Mouse (Mus musculus) spleen, postnatal 10 days (tissue): ENCODE results near the gene Col6a3.

Experiments
- DNase-seq, 2 experiments: peaks; one replicate each; pipeline ENCODE4 v3.0.0; 2021 to 2022; ENCODE audit warnings: low spot score in 2 of 2

Col6a3 gene

DNA sequence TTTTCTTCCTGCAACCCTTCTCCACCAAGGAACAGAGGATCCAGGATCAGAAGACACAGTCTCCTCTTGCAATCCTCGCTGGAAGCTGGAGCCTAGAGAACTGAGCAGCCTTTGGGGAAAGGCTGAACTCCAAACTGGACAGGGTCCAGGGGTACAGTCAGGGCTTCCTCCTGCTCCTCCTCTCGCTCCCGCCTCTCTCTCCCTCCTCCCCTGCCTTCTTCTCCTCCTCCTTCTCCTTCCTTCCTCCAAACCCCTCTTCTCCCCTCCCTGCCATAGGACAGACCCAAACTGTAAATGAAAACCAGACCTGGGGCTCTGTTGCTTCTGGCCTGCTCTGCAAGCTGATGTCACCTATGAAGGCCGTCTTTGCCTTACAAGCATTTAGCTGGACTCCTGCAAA is at the start of gene Col6a3:
Gene Col6a3 (minus strand): TSS at position 136 of the 400 bp plus-strand sequence.
- DNase-seq = no peak

DNA sequence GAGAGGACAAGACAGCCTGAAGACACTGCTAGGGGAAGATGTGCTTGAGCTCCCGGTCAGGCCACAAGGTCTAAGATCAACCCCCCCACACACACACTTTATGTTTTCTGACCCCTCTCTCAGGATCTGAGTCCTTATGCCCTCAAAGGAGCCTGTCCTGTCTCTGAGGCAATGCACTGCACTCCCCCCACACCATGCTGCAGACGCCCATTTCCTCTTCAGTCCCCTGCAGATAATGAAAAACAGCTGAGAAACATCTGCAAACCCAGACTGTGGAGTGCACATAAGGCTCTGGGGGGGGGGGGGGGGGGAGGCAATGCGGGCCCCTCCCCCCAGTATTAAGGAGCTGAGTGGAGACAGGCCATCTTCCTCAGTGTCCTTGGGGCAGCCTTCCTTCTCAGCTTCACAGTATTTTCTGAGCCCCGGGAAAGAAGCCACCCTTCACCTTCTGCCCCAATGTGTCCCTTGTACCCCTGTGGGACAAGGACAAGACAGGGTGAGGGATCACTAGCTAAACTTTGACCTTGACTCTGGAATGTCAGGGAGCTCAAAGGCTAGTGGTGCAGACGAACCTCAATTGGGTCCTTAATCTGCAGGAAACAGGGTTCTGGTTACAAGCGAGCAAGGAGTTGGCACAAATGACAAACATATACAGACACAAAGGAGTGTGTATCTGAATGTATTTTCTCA is 42.1 kb upstream of the Col6a3 start:
- no peak for DNase-seq

DNA sequence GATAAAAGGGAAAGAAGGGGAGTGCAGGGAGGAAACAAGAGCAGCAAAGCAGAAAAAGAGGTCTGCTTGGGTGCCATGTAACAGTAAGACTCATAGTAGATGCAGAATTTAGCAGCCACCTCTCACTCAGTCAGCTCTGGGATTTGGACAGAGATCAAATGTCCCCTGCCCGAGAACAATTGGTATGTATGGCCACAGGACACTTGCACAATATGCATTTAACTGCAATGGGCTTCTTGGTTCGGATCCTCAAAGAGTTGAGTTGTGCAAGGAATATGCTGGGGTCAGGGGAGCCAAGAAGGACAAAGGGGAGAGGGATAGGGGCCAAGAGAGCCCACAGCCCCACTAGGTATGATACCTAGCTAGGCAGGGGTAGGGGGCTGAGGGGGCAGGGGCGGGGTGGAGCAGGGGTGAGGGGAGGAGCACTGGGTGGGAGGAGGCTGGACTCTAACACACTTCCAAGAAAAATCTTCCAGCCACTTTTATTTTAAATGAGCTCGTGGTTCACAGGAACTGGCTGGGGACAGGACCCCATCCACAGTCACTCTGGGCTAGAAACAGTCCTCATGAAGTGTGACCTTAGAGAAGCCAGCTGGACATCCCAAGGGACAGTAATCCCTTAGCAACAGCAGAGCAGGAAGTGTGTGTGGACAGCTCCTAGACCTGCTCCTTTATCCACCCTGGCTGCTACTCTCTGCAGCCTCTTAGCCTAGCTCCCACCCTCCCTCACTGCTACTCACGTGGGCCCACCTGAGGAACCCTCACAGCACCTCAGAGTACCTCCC is 32.9 kb upstream of the Col6a3 start:
- no peak for DNase-seq

DNA sequence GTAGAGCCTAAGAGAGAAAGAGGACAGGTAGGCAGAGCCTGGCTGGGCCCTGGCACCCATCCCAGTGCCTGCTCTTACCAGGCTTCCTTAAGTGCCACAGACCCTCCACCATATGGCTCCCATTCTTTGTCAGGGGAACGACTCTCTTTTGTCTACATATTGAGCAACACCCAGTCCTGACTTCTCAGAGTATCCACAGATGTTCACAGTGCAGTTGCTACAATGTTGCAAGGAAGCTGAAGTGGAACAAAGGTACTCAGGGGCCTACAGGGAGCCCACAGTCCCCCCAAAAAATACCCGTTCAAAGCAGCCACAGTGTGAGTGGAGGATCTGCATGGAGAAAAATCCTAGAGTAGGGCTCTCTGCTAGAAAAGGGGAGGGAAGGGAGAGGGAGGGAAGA is 32.2 kb upstream of the Col6a3 start:
- DNase-seq = no peak

DNA sequence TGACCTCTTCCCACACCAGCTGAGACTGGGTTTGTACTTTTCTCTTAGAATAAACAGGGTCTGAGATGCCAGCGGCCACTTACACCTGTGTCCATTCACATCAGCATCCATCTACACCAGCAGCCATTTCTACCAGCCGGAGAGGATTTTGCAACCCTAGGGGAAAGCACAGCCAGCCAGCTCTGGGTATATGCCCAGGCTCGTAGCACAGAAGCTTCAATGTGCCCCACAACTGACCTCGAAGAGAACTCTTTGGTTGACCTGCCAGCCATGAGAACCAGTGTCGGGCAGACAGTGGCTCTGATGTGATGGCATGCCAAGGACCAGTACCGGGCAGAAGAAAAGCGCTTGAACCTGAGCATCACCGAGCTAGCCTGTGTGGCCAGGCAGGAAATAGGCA is 31.6 kb upstream of the Col6a3 start:
- DNase-seq = no peak

DNA sequence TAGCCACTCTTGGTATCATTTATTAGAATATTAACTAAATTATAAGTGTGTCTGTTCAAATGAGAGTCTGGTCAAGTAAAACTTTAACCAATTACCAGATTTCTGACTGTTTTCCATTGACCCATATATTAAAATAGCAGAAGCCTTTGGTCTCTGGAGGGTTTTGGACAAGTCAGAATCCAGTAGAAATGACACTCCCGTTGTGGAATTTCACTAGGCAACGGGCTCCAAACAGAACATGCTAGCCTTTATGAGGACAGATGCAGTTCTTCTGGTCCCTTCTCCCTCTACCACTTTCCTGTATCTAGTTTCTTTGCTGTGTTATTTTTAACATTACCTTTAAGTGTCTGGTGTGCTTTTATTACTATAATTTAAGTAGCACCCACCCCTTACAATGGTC is 26.8 kb upstream of the Col6a3 start:
- DNase-seq = no peak

DNA sequence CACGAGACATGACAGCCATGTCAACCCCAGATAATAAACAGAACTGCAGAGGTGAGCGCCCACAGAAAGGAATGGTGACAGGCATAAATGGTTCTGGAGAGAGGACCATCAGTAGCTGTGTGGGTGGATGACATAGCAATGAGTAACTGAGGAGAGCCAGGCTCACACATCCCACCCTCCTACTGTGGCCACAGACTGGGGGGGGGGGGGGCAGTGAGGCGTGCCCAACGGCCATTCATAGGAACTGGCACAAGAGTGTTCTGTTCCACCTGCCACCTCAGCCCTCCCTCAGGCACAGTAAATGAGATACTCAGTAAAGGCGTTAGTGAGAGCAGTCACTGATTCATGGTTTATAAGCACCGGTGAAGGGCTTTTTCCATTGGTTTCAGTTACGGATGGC is 23.0 kb upstream of the Col6a3 start:
- no peak for DNase-seq

DNA sequence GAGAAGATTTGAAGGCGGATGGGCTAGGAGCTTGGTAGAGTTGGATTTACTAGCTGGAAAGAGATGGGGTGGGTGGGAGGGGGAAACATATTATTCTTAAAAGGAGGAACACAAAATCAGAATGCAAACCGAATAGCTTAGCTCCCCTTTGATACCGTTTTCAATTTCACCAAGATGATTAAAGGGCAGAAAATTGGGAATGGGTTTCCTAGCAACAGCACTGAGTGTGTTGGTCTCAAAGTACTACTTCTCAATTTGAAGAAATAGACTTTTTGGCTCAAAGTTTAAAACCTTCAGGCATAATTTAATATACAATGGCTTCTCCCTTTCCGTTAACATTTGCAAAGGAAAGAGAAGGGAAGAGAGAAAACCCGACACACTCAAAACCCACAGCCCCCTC is 12.1 kb upstream of the Col6a3 start:
- DNase-seq = no peak

DNA sequence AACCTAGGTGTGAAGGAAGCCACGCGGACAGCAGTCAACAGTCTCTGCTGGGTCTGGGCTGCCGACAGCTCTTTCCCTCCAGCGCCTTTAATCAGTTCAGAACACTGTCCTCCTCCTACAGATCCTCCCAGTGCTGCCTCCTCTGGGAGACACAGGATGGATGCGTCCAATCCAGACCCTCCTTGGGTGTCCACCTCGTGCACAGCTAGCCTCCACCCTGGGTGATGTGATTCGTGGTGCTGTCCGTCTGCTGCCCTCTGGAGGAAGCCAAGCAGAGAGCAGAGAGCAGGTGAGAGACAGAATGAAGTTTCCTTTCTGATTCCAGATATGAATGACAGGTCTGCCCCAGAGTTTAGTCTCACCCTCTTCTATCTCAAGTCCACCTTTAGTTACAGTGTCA is 6.1 kb upstream of the Col6a3 start:
- DNase-seq = no peak

DNA sequence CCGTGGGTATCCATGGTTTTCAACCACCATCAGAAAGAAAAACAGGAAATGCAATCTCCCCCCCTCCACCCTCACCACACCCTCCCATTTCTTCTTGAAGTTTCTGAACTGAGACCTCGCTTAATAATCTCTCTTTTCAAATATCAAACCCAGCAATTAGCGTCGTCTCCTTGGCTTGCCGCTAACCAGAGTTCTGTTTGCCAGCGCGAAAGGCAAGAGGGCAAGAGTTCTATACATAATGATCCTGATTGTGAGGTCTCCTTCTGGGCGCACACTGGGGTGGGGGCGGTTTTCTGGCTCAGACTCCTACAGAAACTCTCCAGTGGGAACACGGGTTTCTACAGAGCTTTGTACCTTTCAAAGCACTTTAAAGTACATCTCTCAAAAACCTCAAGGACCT is 1.4 kb upstream of the Col6a3 start:
- no peak for DNase-seq

DNA sequence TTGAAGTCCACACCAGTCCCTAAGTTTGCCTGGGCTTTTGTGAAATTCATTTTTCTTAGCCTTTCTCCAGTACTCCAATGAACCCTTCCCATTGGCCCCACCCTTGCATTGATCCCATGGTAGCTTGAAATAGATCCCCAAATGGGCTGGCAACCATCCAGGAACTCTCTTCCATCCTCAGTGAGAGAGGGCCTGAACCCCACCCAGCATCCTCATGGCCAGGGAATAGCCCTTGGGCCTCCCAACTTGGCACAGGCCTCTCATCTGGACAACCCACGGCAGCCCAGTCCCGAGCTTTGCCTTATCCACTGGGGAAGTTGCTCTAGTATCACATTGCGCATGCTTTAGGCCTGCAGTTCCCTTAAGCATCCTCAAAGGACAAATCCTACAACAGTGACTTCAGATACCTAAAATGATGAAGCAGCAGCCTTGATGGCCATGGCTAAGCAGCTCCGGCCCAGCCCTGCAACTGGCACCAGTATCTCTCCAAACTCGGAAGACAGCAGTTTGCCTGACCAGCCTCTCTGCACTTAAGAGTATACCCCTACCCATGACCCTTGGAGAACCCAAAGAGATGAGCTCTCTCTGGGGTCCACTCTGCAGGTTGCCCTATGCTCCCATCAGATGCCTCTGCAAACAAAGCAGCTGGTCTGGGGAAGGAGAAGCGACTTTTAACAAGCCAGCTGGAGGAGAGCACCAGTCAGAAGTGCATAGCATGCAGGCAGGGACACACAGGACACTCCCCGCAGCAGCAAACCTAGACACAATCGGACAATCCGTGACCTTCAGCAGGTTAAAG is 783 bp downstream of the Col6a3 start:
- no peak for DNase-seq

DNA sequence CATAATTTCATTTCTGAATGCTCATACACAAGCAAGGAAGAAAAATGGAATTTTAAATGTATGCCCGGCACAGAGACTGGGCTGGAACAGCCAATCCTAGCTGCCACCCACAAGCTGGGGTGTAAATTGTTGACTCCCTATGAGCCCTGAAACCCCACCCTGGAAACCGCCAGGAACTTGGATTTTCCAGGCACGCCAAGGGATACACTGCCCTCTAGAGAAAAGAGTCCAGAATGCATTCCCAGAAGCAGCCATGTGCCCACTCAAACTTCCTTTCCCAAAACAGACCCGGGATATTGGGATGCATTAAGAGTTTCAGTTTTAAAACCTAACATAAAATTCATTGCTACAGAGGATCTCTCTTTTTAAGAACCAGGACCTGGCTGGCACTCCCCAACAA is 3.5 kb downstream of the Col6a3 start:
- DNase-seq = no peak

DNA sequence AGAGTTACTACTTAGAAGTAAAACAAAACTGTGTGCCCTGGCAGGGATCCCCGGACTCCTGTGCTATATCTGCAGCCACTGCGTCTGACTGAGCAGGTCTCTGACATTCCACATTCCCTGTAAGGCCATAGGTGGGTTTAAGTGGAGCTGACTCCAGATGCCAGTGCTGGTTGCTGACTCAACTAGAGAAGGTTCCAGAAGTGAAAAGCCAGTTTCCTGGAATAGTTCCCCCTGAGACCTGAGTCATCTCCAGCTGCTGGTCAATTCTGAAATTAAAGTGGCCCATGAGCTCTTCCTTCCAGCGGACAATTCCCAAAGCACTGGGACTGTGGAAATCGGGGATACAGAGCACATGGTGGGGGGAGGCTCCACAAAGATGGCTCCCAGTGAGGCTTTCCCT is 5.1 kb downstream of the Col6a3 start:
- no peak for DNase-seq

DNA sequence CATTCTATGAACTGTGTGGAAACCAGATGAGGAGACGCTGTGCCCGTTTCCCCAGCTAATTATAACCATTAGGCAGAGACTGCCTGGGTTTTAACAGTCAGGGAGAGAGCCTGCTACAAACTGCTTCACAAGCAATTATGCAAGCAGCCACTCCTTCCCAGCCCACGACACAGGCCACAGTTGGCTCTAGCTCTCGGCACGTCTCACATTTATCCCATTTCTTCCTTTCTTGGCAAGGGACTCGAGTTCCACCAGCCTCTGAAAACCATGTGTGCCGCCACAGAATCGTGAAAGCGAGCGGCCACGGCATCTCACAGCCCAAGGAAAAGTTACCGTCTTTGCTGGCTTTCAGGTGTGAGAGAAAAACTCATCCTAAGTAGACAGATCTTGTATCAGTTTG is 5.5 kb downstream of the Col6a3 start:
- no peak for DNase-seq

DNA sequence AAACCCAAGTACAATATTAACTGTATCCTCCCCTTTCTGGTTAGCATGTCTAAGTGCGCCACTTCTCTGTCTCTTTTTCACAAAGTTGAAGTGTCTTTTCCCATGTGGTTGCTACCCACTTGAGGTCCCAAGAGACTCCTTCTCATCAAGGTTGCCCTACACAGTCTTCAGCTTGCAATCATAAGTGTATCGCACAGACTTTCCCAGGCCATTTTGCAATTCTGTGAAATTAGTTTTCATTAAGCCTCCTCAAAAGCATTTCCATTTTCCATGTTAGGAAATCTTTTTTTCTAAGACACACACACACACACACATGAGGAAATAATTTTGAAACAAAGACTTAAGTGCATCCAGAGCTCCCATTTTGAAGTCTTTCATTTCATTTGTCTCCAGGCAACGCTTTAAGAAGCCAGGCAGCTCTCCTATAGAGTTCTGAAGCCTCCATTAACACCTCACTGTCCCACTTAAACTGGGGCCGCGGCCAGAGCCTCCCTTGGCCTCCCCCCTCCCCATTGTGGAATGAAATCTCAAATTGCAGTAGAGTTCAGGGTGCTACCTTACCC is 7.5 kb downstream of the Col6a3 start:
- no peak for DNase-seq

DNA sequence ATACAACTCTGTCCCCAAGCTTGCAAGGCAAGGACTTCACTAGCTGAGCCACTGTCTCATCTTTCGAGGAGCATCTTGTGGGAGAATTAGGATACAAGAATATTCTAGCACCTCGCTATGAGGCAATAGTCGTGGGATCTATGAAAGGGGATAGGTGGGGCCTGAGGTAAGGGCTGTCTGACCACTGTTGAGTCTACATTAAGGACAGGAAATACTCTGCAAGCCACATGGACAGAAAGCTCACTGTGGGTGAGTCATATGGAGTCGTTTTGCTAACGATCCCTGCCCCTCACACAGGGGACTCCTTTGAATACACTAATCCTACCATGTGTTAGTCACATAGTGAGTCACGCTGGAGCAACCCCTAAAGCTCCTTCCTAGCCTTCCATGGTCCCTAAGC is 9.1 kb downstream of the Col6a3 start:
- DNase-seq = no peak

DNA sequence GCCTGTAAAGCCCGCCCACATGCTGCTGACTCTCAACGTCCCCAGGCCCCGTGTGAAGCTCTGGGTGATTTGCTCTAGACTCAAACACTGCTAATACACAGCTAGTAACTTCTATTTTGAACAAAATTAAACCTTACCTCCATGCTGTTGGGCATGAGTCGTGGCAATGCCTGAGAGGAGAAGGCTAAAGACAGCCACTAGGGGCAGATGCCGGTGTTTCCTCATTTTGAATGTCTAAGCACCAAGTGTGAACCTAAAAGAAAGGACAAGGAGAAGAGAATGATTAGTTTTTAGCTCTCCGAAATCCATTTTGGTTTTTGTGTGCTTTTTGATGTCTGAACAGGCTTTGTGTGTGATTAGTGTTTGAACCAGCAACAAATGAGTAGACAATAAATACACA is 13.8 kb downstream of the Col6a3 start:
- no peak for DNase-seq

DNA sequence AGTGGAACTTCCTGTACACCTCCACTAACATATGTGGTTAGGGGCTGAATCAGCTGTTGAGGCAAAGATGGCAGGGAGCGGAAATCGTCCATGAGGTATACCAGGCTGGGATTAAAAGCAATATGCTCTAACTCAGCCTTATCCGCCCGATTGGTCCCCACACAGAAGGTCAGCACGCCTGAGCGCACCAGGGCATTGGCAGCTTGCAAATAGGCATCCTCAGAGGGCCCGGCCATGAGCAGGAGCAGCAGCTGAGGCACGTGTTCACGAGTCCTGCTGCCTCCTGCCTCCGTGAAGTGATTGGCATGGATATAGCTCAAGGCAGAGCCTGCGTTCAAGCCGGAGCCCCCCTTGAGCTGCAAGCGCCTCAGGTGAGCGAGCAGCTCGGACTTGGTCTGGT is 30.5 kb downstream of the Col6a3 start:
- no peak for DNase-seq

DNA sequence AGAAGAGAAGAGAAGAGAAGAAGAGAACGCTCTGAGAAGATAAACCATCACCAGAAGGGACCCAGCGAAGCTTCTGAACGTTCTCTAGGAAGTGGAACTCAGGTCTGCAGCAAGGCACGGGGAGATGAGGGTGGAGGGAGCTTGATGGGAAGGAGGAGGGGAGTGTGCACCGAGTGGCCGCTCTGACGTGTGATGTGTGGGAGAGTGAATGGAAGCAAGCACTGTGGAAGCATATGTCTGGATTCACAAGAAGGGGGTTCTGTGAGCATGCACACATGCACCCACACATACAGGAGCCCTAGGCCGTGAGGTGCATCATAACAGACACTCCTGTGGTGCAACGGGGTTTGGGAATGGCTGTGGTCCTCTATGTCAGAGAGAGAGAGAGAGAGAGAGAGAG is 34.8 kb downstream of the Col6a3 start:
- DNase-seq = no peak

DNA sequence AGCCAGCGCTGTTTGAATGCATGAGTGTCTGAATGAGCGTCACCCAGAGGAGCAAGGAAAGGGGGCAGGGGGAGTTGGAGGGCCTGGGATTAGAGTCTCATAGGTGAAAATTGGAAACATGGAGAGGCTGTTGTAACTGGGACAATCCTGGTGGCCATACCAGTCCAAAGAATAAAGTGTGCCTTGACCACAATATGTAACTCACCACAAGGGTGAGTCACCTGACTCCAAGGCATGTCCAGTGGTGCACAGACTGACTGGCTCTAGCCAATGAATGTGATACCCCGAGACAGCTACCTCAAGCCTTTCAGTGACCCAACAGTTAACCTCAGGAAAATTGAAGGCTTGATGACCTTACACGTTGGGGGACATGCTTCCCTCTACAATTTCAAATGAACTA is 40.7 kb downstream of the Col6a3 start:
- DNase-seq = no peak

DNA sequence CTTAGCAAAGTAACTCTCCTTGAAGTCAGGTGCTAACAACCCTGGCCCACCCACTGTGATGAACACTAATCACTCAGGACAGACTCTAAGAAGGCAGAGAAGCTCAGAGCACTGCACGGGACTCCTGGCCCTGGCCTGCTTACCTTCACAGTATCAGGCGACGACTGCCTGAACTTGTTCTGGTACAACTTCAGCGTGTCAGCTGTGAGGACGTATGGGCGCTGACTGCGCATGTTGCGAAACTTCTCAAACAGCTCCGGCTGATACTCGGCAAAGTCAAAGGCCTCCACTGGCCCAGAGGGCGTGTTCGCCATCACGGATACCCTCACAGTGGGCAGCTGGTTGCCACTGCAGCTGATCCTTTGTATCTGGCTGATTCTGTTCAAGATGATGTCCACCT is 42.7 kb downstream of the Col6a3 start:
- no peak for DNase-seq

DNA sequence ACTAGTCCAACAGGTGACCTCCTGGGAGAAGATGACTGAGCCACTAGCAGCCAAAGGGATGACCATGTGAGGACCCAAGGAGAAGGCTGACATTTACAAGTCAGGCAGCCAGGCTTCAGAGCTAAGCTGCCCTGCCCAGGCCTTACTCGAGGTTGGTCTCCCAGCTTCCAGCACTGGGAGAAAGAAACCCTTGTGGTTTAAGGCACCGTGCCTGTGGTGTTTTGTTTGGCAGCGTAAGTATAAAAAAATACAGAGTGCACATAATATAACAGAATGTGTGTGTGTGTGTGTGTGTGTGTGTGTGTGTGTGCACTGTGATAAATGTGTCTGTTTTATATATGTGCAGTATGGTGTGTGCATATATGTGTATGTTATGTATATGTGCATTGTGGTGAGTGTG is 43.3 kb downstream of the Col6a3 start:
- DNase-seq = no peak
